Mouse (Mus musculus) small intestine, adult 2 months (tissue): ENCODE data around the gene Klf6.

Source experiments
- CTCF ChIP-seq: fragments of 200-500 bp; IDR thresholded peaks from 2 replicates; pipeline ENCODE4 v1.5.1; 2012; ENCODE audit warnings: low read depth, mild to moderate bottlenecking, control low read depth, inconsistent platforms, low read length, moderate library complexity, mixed read lengths; ENCODE audit not compliant: insufficient replicate concordance, insufficient read length; ENCODE audit errors: extremely low read depth
- POLR2A ChIP-seq: fragments of 200-500 bp; IDR thresholded peaks from 2 replicates; pipeline ENCODE4 v1.6.1; 2012; ENCODE audit warnings: low read depth, mild to moderate bottlenecking, control low read depth, inconsistent platforms, low read length, moderate library complexity

DNA sequence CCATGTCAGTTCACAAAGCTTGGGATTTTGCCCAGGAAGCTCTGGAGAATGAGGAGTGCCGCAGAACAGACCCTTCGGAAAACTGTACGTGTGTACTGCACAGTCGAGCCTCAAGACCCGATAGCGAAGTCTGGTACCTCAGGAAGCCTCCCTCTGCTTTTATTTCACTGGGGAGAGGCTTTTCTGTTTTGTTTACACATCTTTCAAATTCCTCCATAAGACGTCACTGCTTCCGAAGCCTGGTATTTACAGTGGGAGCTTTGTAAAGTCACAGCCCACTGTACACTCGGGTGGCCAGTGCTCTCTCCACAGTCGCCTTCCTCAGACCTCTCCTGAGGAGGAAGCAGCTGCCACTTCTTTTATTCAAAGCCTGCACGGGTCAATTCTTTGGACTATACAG, 38.7 kb upstream of the Klf6 start:
- TF ChIP-seq CTCF (no peak), POLR2A (no peak)
